Mouse (Mus musculus) regulatory T cell (primary cell): ENCODE results near the gene Dcdc2a.

ENCODE experiments used
- in situ Hi-C: fragments of 300-600 bp; cut with MboI, MseI; formaldehyde crosslinking; loops from one replicate; pipeline ENCODE4 v1.15.1; 2025; ENCODE audit warnings: high pct_unique_total_duplicates

Dcdc2a gene

GRCm38 (mm10) chr13:25177835-25178234, 122.0 kb downstream of the Dcdc2a start:
- in situ Hi-C loops, result no loop called here

GRCm38 (mm10) chr13:25178236-25179001, 122.6 kb downstream of the Dcdc2a start:
- in situ Hi-C loops, result no loop called here

DNA sequence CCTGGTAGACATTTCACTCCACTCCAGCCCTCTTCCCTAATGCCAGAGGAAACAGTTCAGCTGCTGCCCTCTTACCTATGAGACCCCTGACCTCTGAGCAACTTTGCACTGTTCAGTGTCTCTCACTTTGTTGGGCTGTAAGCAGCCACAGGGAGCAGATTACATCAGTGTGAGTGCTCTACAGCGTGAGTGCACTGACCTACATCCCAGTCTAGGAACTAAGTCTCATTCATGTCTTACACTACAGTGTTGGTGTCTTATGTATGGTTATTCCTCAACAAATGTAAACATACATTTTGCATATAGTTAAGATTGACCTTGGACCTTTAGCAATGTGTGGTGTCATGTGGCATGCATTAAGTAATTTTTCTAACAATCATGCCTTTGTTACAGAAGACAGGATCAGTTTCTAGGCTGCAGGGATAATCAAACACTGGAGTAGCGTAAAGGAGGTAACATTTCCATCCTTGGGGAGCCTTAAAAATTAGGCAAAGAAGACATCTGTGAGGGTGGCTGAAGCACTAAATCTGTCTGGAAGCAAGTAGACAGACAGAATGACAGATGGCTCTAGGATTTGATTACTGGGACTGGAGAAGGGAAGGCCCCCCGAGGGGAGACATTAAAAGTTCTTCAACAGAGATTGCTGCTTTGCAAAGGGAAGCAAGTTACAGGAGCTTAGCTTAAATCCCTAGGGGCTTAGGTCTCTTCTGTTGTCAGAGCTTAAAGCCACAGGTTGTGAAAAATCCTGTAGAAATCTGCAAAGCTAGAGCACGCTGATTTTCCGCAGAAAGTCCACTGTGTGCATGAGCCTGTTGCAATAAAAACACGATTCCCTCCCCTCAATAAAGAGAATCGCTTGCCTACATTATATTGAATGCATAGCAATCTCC, 130.9 kb downstream of the Dcdc2a start:
- in situ Hi-C loops, result no loop called here

DNA sequence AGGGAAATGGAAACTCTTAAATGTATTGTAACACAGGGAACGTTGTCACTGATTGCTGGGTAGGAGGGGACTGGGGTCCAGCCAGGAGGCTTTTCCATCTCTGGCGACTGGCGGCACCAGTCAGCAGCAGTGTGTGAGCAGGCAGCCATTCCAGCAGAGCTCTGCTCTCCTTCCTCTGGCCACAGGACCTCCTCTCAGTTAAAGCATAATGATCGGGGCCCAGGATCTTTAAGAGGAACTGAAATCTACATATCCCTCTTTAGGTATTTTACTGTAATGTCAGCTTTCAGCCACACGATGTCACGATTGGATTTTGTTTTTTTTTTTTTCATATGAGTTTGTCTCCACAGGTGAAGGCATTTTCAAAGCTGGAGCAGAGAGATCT, 131.5 kb downstream of the Dcdc2a start:
- in situ Hi-C loops, result no loop called here

DNA sequence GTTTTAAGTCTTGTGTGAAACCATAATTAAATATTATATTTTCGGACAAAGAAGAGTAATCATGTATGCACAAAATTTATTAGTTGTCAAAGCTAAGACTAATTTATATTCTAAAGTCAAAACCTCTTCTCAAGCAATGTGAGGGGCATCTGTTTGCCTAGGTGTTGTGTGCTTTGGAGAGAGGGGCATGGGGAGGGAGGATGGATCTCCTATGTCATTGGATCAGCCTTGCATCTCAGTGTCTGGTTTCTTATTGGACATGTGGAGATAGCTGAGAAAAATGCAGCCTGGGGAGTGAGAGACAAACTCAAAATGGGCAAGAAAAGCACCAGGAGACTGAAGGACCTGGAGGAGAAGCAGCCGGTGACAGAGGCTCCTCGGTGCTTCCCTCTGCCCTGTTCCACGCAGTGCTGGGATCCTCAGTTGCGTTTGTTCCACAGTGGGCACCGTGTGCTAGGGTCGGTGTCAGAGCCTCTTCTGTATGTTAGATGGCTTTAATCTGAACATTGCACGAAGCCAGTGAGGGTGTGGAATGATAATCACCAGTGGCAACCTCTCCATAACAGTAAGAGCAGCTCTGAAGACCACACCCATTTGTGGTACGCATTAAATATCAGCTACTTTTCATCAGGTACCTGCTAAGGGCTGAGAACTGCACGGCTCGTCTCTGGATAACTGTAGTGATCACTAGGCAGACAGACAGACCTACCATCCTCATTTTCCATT, 133.8 kb downstream of the Dcdc2a start:
- in situ Hi-C loops, result no loop called here

DNA sequence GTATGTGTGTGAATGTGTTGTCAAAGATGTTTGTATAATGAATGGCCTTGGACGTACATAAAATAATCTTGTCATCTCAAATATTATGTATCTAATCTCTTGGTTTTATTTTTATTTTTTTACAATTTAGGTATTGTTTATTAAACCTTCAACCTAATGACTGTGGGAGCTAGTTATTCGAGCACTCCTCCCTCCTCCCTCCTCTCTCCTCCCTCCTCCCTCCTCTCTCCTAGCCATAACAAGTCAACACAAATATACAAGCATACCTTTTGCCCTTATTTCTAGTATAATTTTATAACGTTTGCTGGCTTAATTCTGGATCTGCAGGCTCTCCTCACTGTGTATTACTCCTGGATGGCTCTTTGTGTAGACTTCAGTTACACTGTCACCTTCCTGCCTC, 134.4 kb downstream of the Dcdc2a start:
- in situ Hi-C loops, result no loop called here

DNA sequence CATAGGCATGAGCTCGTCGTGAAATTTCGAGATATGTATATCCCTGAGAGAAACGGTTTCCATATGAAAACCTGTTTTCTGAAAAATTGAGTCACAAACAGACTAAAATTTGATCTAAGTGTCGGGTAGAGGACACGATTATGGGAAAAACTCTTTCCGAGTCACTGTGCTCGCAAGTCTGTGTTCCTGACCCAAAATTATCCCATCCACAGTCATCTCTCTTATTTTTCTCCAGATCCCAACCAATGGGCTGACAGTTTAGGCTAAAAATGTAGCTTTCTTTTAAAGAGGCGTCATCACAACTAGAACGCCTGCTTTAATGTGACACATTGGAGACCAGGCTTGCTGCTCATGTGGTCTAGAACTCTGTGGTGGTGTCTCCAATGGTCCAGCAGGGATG, 139.9 kb downstream of the Dcdc2a start:
- in situ Hi-C loops, result no loop called here

DNA sequence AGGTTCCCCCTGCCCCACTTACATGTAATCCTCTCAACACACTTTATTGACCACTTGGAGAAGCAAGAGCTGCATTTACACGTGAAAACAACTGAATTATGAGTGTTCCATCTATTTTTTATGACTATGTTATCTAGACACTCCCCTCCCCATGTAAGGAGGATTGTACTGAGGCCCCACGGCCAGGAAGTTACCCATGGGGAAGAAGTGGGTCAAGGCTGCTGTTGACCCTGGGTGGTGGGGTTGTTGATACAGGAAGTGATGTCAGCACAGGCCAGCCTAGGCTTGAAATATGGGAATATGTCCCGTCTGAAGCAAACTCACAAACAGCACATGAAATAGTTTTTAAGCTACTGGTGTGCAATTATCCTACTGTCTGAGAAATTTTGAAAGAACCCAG, 144.1 kb downstream of the Dcdc2a start:
- in situ Hi-C loops, result no loop called here

- in situ Hi-C loops, result no loop called here
Measured at GRCm38 (mm10) chr13:25206950-25207349, 151.1 kb downstream of the Dcdc2a start.

GRCm38 (mm10) chr13:25218394-25218793, 162.6 kb downstream of the Dcdc2a start:
- in situ Hi-C loops, result no loop called here

- in situ Hi-C loops, result no loop called here
Measured at GRCm38 (mm10) chr13:25220186-25220787, 164.5 kb downstream of the Dcdc2a start.

- in situ Hi-C loops, result no loop called here
Measured at GRCm38 (mm10) chr13:25251893-25252292, 196.1 kb downstream of the Dcdc2a start.

GRCm38 (mm10) chr13:25254478-25255263, 198.9 kb downstream of the Dcdc2a start:
- in situ Hi-C loops, result no loop called here

DNA sequence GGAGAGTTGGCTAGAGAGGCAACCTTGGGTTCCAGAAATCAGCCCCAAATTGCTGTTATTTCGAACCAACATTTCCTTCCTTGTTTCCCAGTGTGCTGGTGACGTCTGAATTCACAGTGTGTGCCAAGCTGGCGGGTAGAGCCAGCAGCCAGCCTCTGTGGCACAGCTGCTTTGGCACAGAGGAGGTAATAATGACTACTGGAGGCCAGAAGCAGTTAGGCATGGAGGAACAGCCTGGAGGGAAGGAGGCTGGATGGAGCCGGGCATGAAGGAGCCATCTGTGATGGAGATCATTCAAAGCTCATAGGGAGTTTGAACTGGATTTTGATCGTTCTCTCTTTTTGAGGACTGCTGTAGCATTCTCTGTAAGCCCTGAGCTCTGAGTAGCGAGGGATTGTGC, 201.8 kb downstream of the Dcdc2a start:
- in situ Hi-C loops, result no loop called here
